Mouse (Mus musculus) stomach, postnatal 0 days (tissue): Measurements from ENCODE around the gene Rgs7bp. TPM values are rescaled to one million over a fixed set of nuclear protein-coding genes. Genes with fewer than 3 reads are reported as not detected.

Experiments used
- ATAC-seq: fragments of 200-750 bp; cut with Nextera tagmentation; 2 replicates; pipeline ENCODE4 v1.8.0; 2017; ENCODE audit not compliant: low FRiP score, low TSS enrichment
- DNase-seq: peaks from one replicate; pipeline ENCODE4 v3.0.0-alpha.2; 2016; ENCODE audit warnings: low spot score
- H3K27ac ChIP-seq: fragments of 300-500 bp; sonication (generic); replicated peaks from 2 replicates; pipeline ENCODE4 v1.5.1; 2014; ENCODE audit warnings: mild to moderate bottlenecking, control low read depth
- H3K27me3 ChIP-seq: fragments of 300-500 bp; sonication (generic); 2 replicates; pipeline ENCODE4 v1.6.1; 2014; ENCODE audit warnings: low read length; ENCODE audit not compliant: control insufficient read depth, insufficient read depth
- H3K36me3 ChIP-seq: fragments of 300-500 bp; sonication (generic); 2 replicates; pipeline ENCODE4 v1.6.1; 2014; ENCODE audit warnings: low read length, mixed read lengths; ENCODE audit not compliant: control insufficient read depth, insufficient read depth
- H3K4me1 ChIP-seq: fragments of 300-500 bp; sonication (generic); replicated peaks from 2 replicates; pipeline ENCODE4 v1.6.1; 2014; ENCODE audit warnings: antibody characterized with exemption; ENCODE audit not compliant: control insufficient read depth, insufficient read depth
- H3K4me2 ChIP-seq: fragments of 300-500 bp; sonication (generic); replicated peaks from 2 replicates; pipeline ENCODE4 v1.6.1; 2014; ENCODE audit warnings: low read depth, mild to moderate bottlenecking, control low read depth, moderate library complexity
- H3K4me3 ChIP-seq: fragments of 300-500 bp; sonication (generic); 2 replicates; pipeline ENCODE4 v1.5.1; 2014; ENCODE audit warnings: low read depth, low read length, control low read depth
- H3K9ac ChIP-seq: fragments of 300-500 bp; sonication (generic); 2 replicates; pipeline ENCODE4 v1.6.1; 2014; ENCODE audit warnings: mild to moderate bottlenecking, low read length, control low read depth, mixed read lengths
- H3K9me3 ChIP-seq: fragments of 300-500 bp; sonication (generic); 2 replicates; pipeline ENCODE4 v1.6.1; 2016; ENCODE audit warnings: low read length; ENCODE audit not compliant: control insufficient read depth
- CTCF ChIP-seq: IDR thresholded peaks from 2 replicates; pipeline ENCODE4 v1.5.1; 2016; ENCODE audit warnings: antibody characterized with exemption, low read depth, mild to moderate bottlenecking, moderate library complexity
- EP300 ChIP-seq: optimal IDR thresholded peaks from 2 replicates; pipeline ENCODE3; 2016; ENCODE audit warnings: antibody characterized with exemption
- WGBS: fragments of 180-500 bp; shearing (Covaris S2); extraction: QIAGEN DNeasy Blood & Tissue Kit; methylation state at CpG from one replicate; pipeline ENCODE4 v1.1.7; 2014; 5-methylcytosine and 5-hydroxymethylcytosine counted together
- polyA plus RNA-seq: library from polyadenylated mRNA; unstranded; fragments of >200 nt; fragmentation: Nextera tagmentation; extraction: Ambion mirVana; gene quantifications from 2 replicates; pipeline ENCODE4 v1.2.1, GENCODE M21; 2015

Gene Rgs7bp
- polyA plus RNA-seq, 1 experiment from 2014 or later, result 1.5 TPM

DNA sequence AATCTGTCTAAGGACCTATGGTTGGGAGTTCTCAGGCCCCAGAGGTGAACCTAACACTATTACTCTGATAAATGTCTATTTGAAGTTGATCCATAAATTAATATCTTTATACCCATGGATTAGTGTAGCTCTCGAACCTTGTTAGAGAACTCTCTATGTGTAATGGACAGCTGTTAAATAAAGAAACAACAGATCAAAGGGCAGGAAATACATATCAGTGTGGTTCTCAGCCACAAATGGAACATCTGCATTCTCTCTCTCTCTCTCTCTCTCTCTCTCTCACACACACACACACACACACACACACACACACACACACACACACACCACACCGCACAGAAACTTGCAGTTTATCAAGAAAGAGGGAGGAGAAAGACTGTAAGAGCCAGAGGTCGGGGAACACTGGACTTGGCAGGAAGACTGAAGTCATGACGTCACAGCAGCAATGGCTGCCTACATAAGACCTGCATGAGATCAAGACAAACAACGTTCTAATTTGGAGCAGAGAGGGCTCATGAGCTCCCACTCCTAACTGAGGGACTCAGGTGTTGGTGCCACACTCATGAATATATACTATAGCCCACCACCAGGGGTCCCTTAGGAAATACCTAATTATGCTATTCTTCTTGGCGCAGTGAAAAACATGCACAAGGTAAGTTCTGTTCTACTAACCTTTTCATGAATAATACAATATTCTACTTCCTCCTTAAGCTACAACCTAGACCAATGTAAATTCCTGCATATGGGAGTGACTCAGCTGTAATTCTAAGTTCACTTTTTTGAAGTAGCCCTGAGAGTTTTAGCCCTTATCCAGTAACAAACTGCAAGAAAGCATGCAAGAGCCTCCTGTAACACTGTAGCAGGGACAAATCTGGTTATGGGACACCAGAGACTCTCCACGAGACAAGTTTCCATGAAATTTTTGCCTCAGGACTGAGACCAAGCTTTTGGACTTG, 12.4 kb upstream of the Rgs7bp start:
- Histone ChIP-seq H3K27ac (no peak overlapping the region), H3K9me3 (no peaks in the 10 kb centered on the region), H3K4me1 (no peaks in the 10 kb centered on the region), H3K36me3 (no peaks in the 10 kb centered on the region), H3K4me3 (no peak overlapping the region), H3K4me2 (no peak overlapping the region), H3K9ac (no peak overlapping the region), H3K27me3 (no peaks in the 10 kb centered on the region)
- 54% methylated on average over 7 of the region's 7 CpGs for WGBS
- no peak for TF ChIP-seq EP300
- peak; percentile 19; the same call in 1 of the 2 replicates for TF ChIP-seq CTCF
- no peak for DNase-seq
- no peak for ATAC-seq

GRCm38 (mm10) chr13:105066119-105066518, 11.4 kb upstream of the Rgs7bp start:
- Histone ChIP-seq H3K36me3 (no peaks in the 10 kb centered on the region), H3K9me3 (no peaks in the 10 kb centered on the region), H3K4me2 (no peak overlapping the region), H3K27ac (no peak overlapping the region), H3K4me1 (no peaks in the 10 kb centered on the region), H3K4me3 (no peak overlapping the region), H3K9ac (no peak overlapping the region), H3K27me3 (no peaks in the 10 kb centered on the region)
- ATAC-seq, result no peak
- DNase-seq, result no peak
- TF ChIP-seq EP300 (no peak), CTCF (no peak)

GRCm38 (mm10) chr13:105055374-105055773, 644 bp upstream of the Rgs7bp start:
- DNase-seq (no peak), ATAC-seq (0 out of 2 replicates have a peak, but pooled peaks have one; percentile 21)
- TF ChIP-seq CTCF (no peak), EP300 (no peak)
- Histone ChIP-seq H3K4me1 (no peaks in the 10 kb centered on the region; the same call in none of the 2 replicates), H3K36me3 (no peaks in the 10 kb centered on the region), H3K9ac (no peak overlapping the region), H3K27ac (no peak overlapping the region), H3K27me3 (no peaks in the 10 kb centered on the region), H3K4me2 (peak overlapping the region; percentile 93), H3K9me3 (no peaks in the 10 kb centered on the region), H3K4me3 (peak overlapping the region; percentile 60)
- WGBS, result 21% methylated on average over 5 of the region's 5 CpGs

DNA sequence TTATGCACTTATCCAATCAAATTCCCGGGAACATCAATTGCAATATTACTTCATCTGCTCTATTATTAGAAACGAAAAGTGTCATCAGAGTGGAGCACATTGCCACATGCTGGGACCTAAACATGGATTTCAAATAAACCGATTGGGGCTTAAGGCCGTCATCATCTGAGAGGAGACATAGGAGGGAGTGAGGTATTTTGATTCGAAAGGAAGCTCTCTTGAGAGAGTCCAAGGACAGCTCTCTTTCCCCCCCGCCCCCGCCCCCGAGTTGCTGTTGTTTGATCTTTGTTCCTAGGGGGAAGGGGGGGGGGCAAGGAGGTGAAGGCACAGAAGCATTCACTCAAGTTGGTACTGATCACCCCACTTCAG, 195 bp upstream of the Rgs7bp start:
- Histone ChIP-seq H3K9ac (peak overlapping the region; percentile 59), H3K4me3 (peak overlapping the region; percentile 60), H3K9me3 (no peaks in the 10 kb centered on the region), H3K27ac (no peak overlapping the region), H3K27me3 (no peaks in the 10 kb centered on the region), H3K4me2 (peak overlapping the region; percentile 93), H3K4me1 (no peaks in the 10 kb centered on the region; the same call in none of the 2 replicates), H3K36me3 (no peaks in the 10 kb centered on the region)
- peak; percentile 16; the same call in 1 of the 2 replicates for ATAC-seq
- no peak for TF ChIP-seq CTCF
- no peak for DNase-seq
- WGBS, result 0% methylated on average over 8 of the region's 8 CpGs

GRCm38 (mm10) chr13:105053618-105054017, 1.1 kb downstream of the Rgs7bp start:
- no peaks in the 10 kb centered on the region; the same call in none of the 2 replicates for H3K4me1 ChIP-seq
- TF ChIP-seq EP300 (no peak), CTCF (no peak)
- WGBS, result 7% methylated on average over 12 of the region's 12 CpGs
- H3K4me2 ChIP-seq, result peak overlapping the region; percentile 93
- H3K36me3 ChIP-seq, result no peaks in the 10 kb centered on the region
- DNase-seq (no peak), ATAC-seq (peak; percentile 36; the same call in 1 of the 2 replicates)
- no peaks in the 10 kb centered on the region for H3K9me3 ChIP-seq
- peak overlapping the region; percentile 59 for H3K9ac ChIP-seq
- H3K27me3 ChIP-seq, result no peaks in the 10 kb centered on the region
- H3K4me3 ChIP-seq, result peak overlapping the region; percentile 60
- H3K27ac ChIP-seq, result no peak overlapping the region

GRCm38 (mm10) chr13:105051432-105051831, 3.3 kb downstream of the Rgs7bp start:
- H3K27me3 ChIP-seq, result no peaks in the 10 kb centered on the region
- no peak overlapping the region for H3K27ac ChIP-seq
- no peak overlapping the region for H3K4me3 ChIP-seq
- no peak overlapping the region for H3K4me2 ChIP-seq
- H3K4me1 ChIP-seq, result no peaks in the 10 kb centered on the region; the same call in none of the 2 replicates
- TF ChIP-seq CTCF, result no peak
- no peak overlapping the region for H3K9ac ChIP-seq
- H3K36me3 ChIP-seq, result no peaks in the 10 kb centered on the region
- no peaks in the 10 kb centered on the region for H3K9me3 ChIP-seq
- 42% methylated on average over 6 of the region's 6 CpGs for WGBS
- ATAC-seq, result no peak
- no peak for DNase-seq
